Mouse (Mus musculus): Measurements from ENCODE around the gene Rhox3a2. TPM values are rescaled to one million over a fixed set of nuclear protein-coding genes. Genes with fewer than 3 reads are reported as not detected.
"Not testable (repeated sequence)": the region's sequence is repeated elsewhere in the genome, so short reads cannot be mapped to it uniquely, and the experiment has no call there.

The Rhox3a2 gene
- not detected in 2 replicates for polyA plus RNA-seq (2014; fragmentation: Nextera tagmentation; extraction: Ambion mirVana)

DNA sequence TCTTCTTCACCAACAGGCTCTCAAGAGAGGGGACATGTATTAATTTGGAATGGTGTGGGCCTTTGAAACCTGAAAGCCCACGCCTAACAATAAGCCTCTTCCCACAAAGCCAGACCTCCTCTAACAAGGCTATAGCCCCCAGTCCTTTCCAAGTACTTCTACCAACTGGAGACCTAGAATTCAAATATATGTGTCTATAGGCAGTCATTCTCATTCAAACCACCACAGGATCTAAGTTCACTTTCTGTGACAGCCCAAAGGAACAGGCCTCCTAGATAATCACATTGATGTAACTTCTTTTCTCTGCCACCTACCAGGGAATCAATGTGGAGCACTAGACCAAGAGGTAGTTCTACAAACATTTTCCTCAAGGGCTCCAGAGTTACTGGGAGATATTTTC, at the start of gene Rhox3a2:
Gene Rhox3a2, plus strand, starts transcription at position 301 of the 400 bp plus-strand sequence.
- not testable (repeated sequence) for DNase-seq (ENCODE audit: low spot score); H3K36me3 ChIP-seq (ENCODE audit: control insufficient read depth, insufficient read depth, low read length); H3K27me3 ChIP-seq (replicated peaks; ENCODE audit: control insufficient read depth, insufficient read depth, low read length); H3K4me2 ChIP-seq; H3K9me3 ChIP-seq (ENCODE audit: control insufficient read depth, low read length); H3K27ac ChIP-seq (ENCODE audit: low read depth, low read length); H3K9ac ChIP-seq (ENCODE audit: low read depth, low read length); ATAC-seq (replicated peaks; ENCODE audit: low FRiP score); H3K4me3 ChIP-seq (ENCODE audit: low read depth, low read length); H3K4me1 ChIP-seq (replicated peaks; ENCODE audit: control insufficient read depth, insufficient read depth, low read length)
- WGBS = no CpG with 5 or more reads among the region's 1 CpGs

DNA sequence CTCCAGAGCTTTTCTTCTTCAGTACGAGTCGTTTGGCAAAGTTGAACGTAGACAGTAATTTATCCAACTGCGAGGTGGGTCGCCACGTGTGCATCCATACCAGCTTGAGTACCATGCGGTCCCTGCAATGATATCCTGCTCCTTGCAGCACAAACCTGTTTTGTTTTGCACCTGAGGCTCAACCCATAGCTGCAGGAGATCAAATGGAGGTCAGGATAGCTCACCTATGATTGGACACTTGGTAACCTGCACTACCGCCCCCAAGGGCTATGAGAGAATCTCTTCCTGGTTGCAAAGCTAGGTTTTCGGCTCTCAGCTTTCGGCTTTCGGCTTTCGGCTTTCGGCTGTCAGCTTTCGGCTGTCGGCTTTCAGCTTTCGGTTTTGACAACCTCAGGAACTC, 10.7 kb downstream of the Rhox3a2 start, which contains the start of gene Rhox4a2:
Gene Rhox4a2, plus strand, starts transcription at position 301 of the 400 bp plus-strand sequence.
- WGBS = 95% methylated on average over 8 of the region's 16 CpGs
- not testable (repeated sequence) for H3K36me3 ChIP-seq (ENCODE audit: control insufficient read depth, insufficient read depth, low read length); H3K9me3 ChIP-seq (ENCODE audit: control insufficient read depth, low read length); H3K4me2 ChIP-seq; DNase-seq (ENCODE audit: low spot score); H3K27ac ChIP-seq (ENCODE audit: low read depth, low read length); H3K4me1 ChIP-seq (replicated peaks; ENCODE audit: control insufficient read depth, insufficient read depth, low read length); ATAC-seq (replicated peaks; ENCODE audit: low FRiP score); H3K27me3 ChIP-seq (replicated peaks; ENCODE audit: control insufficient read depth, insufficient read depth, low read length); H3K4me3 ChIP-seq (ENCODE audit: low read depth, low read length); H3K9ac ChIP-seq (ENCODE audit: low read depth, low read length)

DNA sequence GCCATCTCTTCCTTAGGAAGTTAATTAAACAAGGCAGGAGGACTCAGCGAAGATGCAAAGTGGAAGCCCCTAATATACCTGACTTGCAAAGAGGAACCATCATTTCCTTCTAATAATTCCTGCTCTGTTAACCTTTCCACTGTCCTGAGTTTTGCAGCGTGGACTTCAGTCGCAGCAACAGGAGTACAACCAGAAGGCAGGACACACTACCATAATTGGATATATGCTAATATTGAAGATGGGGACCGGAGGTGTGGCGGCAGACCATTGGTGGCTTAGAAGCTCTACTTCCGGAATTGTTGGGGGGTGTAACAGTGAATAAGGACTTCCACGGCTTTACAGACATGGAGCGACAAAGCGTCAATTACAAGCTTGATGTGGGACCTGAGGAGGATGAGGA, 31.9 kb downstream of the Rhox3a2 start, which contains the start of gene Rhox2b:
Gene Rhox2b, plus strand, starts transcription at position 301 of the 400 bp plus-strand sequence.
- not testable (repeated sequence) for H3K4me3 ChIP-seq (ENCODE audit: low read depth, low read length); H3K9me3 ChIP-seq (ENCODE audit: control insufficient read depth, low read length); H3K27ac ChIP-seq (ENCODE audit: low read depth, low read length); H3K9ac ChIP-seq (ENCODE audit: low read depth, low read length); H3K4me2 ChIP-seq; ATAC-seq (replicated peaks; ENCODE audit: low FRiP score); H3K27me3 ChIP-seq (replicated peaks; ENCODE audit: control insufficient read depth, insufficient read depth, low read length); DNase-seq (ENCODE audit: low spot score); H3K36me3 ChIP-seq (ENCODE audit: control insufficient read depth, insufficient read depth, low read length); H3K4me1 ChIP-seq (replicated peaks; ENCODE audit: control insufficient read depth, insufficient read depth, low read length)
- no CpG with 5 or more reads among the region's 9 CpGs for WGBS

DNA sequence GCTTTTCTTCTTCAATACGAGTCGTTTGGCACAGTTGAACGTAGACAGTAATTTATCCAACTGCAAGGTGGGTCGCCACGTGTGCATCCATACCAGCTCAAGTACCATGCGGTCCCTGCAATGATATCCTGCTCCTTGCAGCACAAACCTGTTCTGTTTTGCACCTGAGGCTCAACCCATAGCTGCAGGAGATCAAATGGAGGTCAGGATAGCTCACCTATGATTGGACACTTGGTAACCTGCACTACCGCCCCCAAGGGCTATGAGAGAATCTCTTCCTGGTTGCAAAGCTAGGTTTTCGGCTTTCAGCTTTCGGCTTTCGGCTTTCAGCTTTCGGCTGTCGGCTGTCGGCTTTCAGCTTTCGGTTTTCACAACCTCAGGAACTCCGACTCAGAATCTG, 52.4 kb downstream of the Rhox3a2 start, which contains the start of gene Rhox4b:
Gene Rhox4b, plus strand, starts transcription at position 301 of the 400 bp plus-strand sequence.
- H3K4me2 ChIP-seq; H3K36me3 ChIP-seq (ENCODE audit: control insufficient read depth, insufficient read depth, low read length); H3K27me3 ChIP-seq (replicated peaks; ENCODE audit: control insufficient read depth, insufficient read depth, low read length); H3K4me3 ChIP-seq (ENCODE audit: low read depth, low read length); H3K4me1 ChIP-seq (replicated peaks; ENCODE audit: control insufficient read depth, insufficient read depth, low read length); ATAC-seq (replicated peaks; ENCODE audit: low FRiP score); DNase-seq (ENCODE audit: low spot score); H3K9ac ChIP-seq (ENCODE audit: low read depth, low read length); H3K9me3 ChIP-seq (ENCODE audit: control insufficient read depth, low read length); H3K27ac ChIP-seq (ENCODE audit: low read depth, low read length): not testable (repeated sequence)
- 85% methylated on average over 14 of the region's 15 CpGs for WGBS

Other genes with a start within 250 kb of the Rhox3a2 start
- 0.10 TPM in 1 of 2 replicates, not detected in the other for gene Akap14, start 211.2 kb upstream of the Rhox3a2 start, polyA plus RNA-seq (2014; fragmentation: Nextera tagmentation; extraction: Ambion mirVana)
- 321 and 361 TPM in 2 replicates for gene Ndufa1, start 188.9 kb upstream of the Rhox3a2 start, polyA plus RNA-seq (2014; fragmentation: Nextera tagmentation; extraction: Ambion mirVana)
- 8.9 and 9.4 TPM in 2 replicates for gene Rnf113a1, start 188.8 kb upstream of the Rhox3a2 start, polyA plus RNA-seq (2014; fragmentation: Nextera tagmentation; extraction: Ambion mirVana)
- not detected in 2 replicates for gene Gm9, start 169.0 kb upstream of the Rhox3a2 start, polyA plus RNA-seq (2014; fragmentation: Nextera tagmentation; extraction: Ambion mirVana)
- not detected in 2 replicates for gene Rhox1, start 157.8 kb upstream of the Rhox3a2 start, polyA plus RNA-seq (2014; fragmentation: Nextera tagmentation; extraction: Ambion mirVana)
- not detected in 2 replicates for gene Rhox2a, start 135.1 kb upstream of the Rhox3a2 start, polyA plus RNA-seq (2014; fragmentation: Nextera tagmentation; extraction: Ambion mirVana)
- not detected in 2 replicates for gene Rhox3a, start 130.1 kb upstream of the Rhox3a2 start, polyA plus RNA-seq (2014; fragmentation: Nextera tagmentation; extraction: Ambion mirVana)
- gene Rhox4a, start 114.7 kb upstream of the Rhox3a2 start, polyA plus RNA-seq (2014; fragmentation: Nextera tagmentation; extraction: Ambion mirVana) = not detected in 2 replicates
- gene Rhox4a2, start 10.8 kb downstream of the Rhox3a2 start, polyA plus RNA-seq (2014; fragmentation: Nextera tagmentation; extraction: Ambion mirVana) = not detected in 2 replicates
- not detected in 2 replicates for gene Rhox2b, start 32.0 kb downstream of the Rhox3a2 start, polyA plus RNA-seq (2014; fragmentation: Nextera tagmentation; extraction: Ambion mirVana)
- gene Rhox4b, start 52.5 kb downstream of the Rhox3a2 start, polyA plus RNA-seq (2014; fragmentation: Nextera tagmentation; extraction: Ambion mirVana) = 0.08 TPM in 1 of 2 replicates, not detected in the other
- 0.38 TPM in 1 of 2 replicates, not detected in the other for gene Rhox2c, start 73.7 kb downstream of the Rhox3a2 start, polyA plus RNA-seq (2014; fragmentation: Nextera tagmentation; extraction: Ambion mirVana)
- not detected in 2 replicates for gene Rhox3c, start 78.6 kb downstream of the Rhox3a2 start, polyA plus RNA-seq (2014; fragmentation: Nextera tagmentation; extraction: Ambion mirVana)
- gene Rhox4c, start 100.3 kb downstream of the Rhox3a2 start, polyA plus RNA-seq (2014; fragmentation: Nextera tagmentation; extraction: Ambion mirVana) = not detected in 2 replicates
- not detected in 2 replicates for gene Rhox2d, start 113.4 kb downstream of the Rhox3a2 start, polyA plus RNA-seq (2014; fragmentation: Nextera tagmentation; extraction: Ambion mirVana)
- not detected in 2 replicates for gene Rhox4d, start 134.3 kb downstream of the Rhox3a2 start, polyA plus RNA-seq (2014; fragmentation: Nextera tagmentation; extraction: Ambion mirVana)
- gene Rhox2e, start 150.4 kb downstream of the Rhox3a2 start, polyA plus RNA-seq (2014; fragmentation: Nextera tagmentation; extraction: Ambion mirVana) = not detected in 2 replicates
- gene Rhox3e, start 162.0 kb downstream of the Rhox3a2 start, polyA plus RNA-seq (2014; fragmentation: Nextera tagmentation; extraction: Ambion mirVana) = not detected in 2 replicates
- gene Rhox4e, start 177.4 kb downstream of the Rhox3a2 start, polyA plus RNA-seq (2014; fragmentation: Nextera tagmentation; extraction: Ambion mirVana) = not detected in 2 replicates
- gene Rhox2f, start 191.4 kb downstream of the Rhox3a2 start, polyA plus RNA-seq (2014; fragmentation: Nextera tagmentation; extraction: Ambion mirVana) = not detected in 2 replicates
- gene Rhox3f, start 201.0 kb downstream of the Rhox3a2 start, polyA plus RNA-seq (2014; fragmentation: Nextera tagmentation; extraction: Ambion mirVana) = not detected in 2 replicates
- not detected in 2 replicates for gene Rhox4f, start 227.7 kb downstream of the Rhox3a2 start, polyA plus RNA-seq (2014; fragmentation: Nextera tagmentation; extraction: Ambion mirVana)
- not detected in 2 replicates for gene Rhox3g, start 248.6 kb downstream of the Rhox3a2 start, polyA plus RNA-seq (2014; fragmentation: Nextera tagmentation; extraction: Ambion mirVana)

Measured in liver, embryonic 11.5 days (tissue).